15 mouse cellular contexts compared by ENCODE assay signal in genomic region chr3:104672041-104672440, GRCm38 (mm10). TPM values are rescaled to one million over a fixed set of nuclear protein-coding genes. Genes with fewer than 3 reads are reported as not detected.
DNase-seq lines count a peak whose midpoint lies in the region; ATAC-seq and TF ChIP-seq lines count a peak whose summit lies in the region.
"Had no signal": no experiment of that assay in that cellular context is flagged by ENCODE, and none has a peak within 500 bp of the region (broad histone marks: within the 10 kb centered on the region; RNA-seq: fewer than 3 reads in every experiment).

No protein-coding gene starts in this region.

- no peak overlapping the region for H3K4me3 ChIP-seq in kidney, postnatal 0 days (replicated peaks; ENCODE audit: low read depth, low read length)
- H3K4me3 ChIP-seq in bone marrow macrophage, adult 2 months (ENCODE audit: insufficient read depth, low read length) = peak overlapping the region; percentile 15
- H3K4me3 ChIP-seq in macrophage (ENCODE audit: inconsistent target) = no peak overlapping the region
- no peak overlapping the region for H3K4me3 ChIP-seq in intestine, embryonic 15.5 days (replicated peaks)
- H3K4me3 ChIP-seq in gastrocnemius, adult 2 months = no peak overlapping the region
- H3K4me3 ChIP-seq: embryonic facial prominence, embryonic 12.5 days; heart, embryonic 15.5 days; hindbrain, embryonic 12.5 days; limb, embryonic 12.5 days; midbrain, embryonic 10.5 days; myocyte had no signal

- WGBS in kidney, postnatal 0 days = 35% methylated on average over 4 of the region's 4 CpGs
- 38% methylated on average over 4 of the region's 4 CpGs for WGBS in macrophage (ENCODE audit: missing documents)
- WGBS in intestine, embryonic 15.5 days = 56% methylated on average over 4 of the region's 4 CpGs

- peak overlapping the region; percentile 54; the same call in 1 of the 2 replicates for H3K27ac ChIP-seq in kidney, postnatal 0 days
- peak overlapping the region; percentile 95 for H3K27ac ChIP-seq in bone marrow macrophage, adult 2 months (ENCODE audit: insufficient read depth, low read depth, low read length)
- H3K27ac ChIP-seq in macrophage = peak overlapping the region; percentile 13; the same call in 1 of the 2 replicates
- no peak overlapping the region for H3K27ac ChIP-seq in intestine, embryonic 15.5 days
- no peak overlapping the region for H3K27ac ChIP-seq in gastrocnemius, adult 2 months
- H3K27ac ChIP-seq: embryonic facial prominence, embryonic 12.5 days; heart, embryonic 15.5 days; hindbrain, embryonic 12.5 days; midbrain, embryonic 10.5 days had no signal

- H3K36me3 ChIP-seq in kidney, postnatal 0 days (ENCODE audit: insufficient read depth, low read length) = no peaks in the 10 kb centered on the region
- no peaks in the 10 kb centered on the region for H3K36me3 ChIP-seq in macrophage (ENCODE audit: inconsistent target)
- H3K36me3 ChIP-seq in intestine, embryonic 15.5 days = no peaks in the 10 kb centered on the region
- H3K36me3 ChIP-seq: embryonic facial prominence, embryonic 12.5 days; heart, embryonic 15.5 days; hindbrain, embryonic 12.5 days; limb, embryonic 12.5 days; midbrain, embryonic 10.5 days had no signal

- no peaks in the 10 kb centered on the region for H3K27me3 ChIP-seq in kidney, postnatal 0 days (ENCODE audit: insufficient read depth, low read length)
- no peaks in the 10 kb centered on the region for H3K27me3 ChIP-seq in intestine, embryonic 15.5 days (replicated peaks)
- H3K27me3 ChIP-seq: embryonic facial prominence, embryonic 12.5 days; heart, embryonic 15.5 days; hindbrain, embryonic 12.5 days; limb, embryonic 12.5 days had no signal

- ATAC-seq in kidney, postnatal 0 days (replicated peaks; ENCODE audit: low FRiP score, low read depth) = no peak
- ATAC-seq in intestine, embryonic 15.5 days = no peak

- peak; percentile 49 for DNase-seq in kidney, postnatal 0 days (ENCODE audit: low spot score)
- DNase-seq in kidney, postnatal 36 days = no peak
- DNase-seq in MEL-GATA-1-ER (ENCODE audit: extremely low read depth, low read depth) = peak; percentile 64
- no peak for DNase-seq in gastrocnemius, adult 2 months
- DNase-seq: adrenal gland, adult 2 months; kidney, adult 18-20 months had no signal

- TF ChIP-seq POLR2A in bone marrow macrophage, adult 2 months (IDR thresholded peaks at IDR 0.05; ENCODE audit: borderline replicate concordance, low read depth, low read length) = 0 out of 2 replicates have a peak, but pooled peaks have one; percentile 22

- H3K9me3 ChIP-seq in kidney, postnatal 0 days (replicated peaks; ENCODE audit: low read length) = no peaks in the 10 kb centered on the region
- H3K9me3 ChIP-seq in intestine, embryonic 15.5 days = no peaks in the 10 kb centered on the region
- H3K9me3 ChIP-seq: embryonic facial prominence, embryonic 12.5 days; heart, embryonic 15.5 days; hindbrain, embryonic 12.5 days; limb, embryonic 12.5 days; midbrain, embryonic 10.5 days had no signal

- TF ChIP-seq CTCF in kidney, postnatal 0 days (IDR thresholded peaks at IDR 0.05; ENCODE audit: low read depth) = no peak
- TF ChIP-seq CTCF in bone marrow macrophage, adult 2 months (IDR thresholded peaks at IDR 0.05; ENCODE audit: low read depth, low read length) = no peak
- no peak for TF ChIP-seq CTCF in gastrocnemius, adult 2 months (IDR thresholded peaks at IDR 0.05)

- no peaks in the 10 kb centered on the region for H3K79me2 ChIP-seq in macrophage (ENCODE audit: inconsistent target)

- no peak overlapping the region for H3K4me2 ChIP-seq in kidney, postnatal 0 days (ENCODE audit: low read length)
- no peak overlapping the region for H3K4me2 ChIP-seq in intestine, embryonic 15.5 days (replicated peaks)
- H3K4me2 ChIP-seq: embryonic facial prominence, embryonic 12.5 days; heart, embryonic 15.5 days; hindbrain, embryonic 12.5 days; limb, embryonic 12.5 days had no signal

- no peak overlapping the region for H3K9ac ChIP-seq in kidney, postnatal 0 days (ENCODE audit: low read depth, low read length)
- no peak overlapping the region for H3K9ac ChIP-seq in intestine, embryonic 15.5 days
- H3K9ac ChIP-seq: embryonic facial prominence, embryonic 12.5 days; heart, embryonic 15.5 days; hindbrain, embryonic 12.5 days; limb, embryonic 12.5 days had no signal

- H3K4me1 ChIP-seq in kidney, postnatal 0 days (replicated peaks; ENCODE audit: insufficient read depth, low read length) = peaks cover 17% of the 10 kb centered on the region
- H3K4me1 ChIP-seq in bone marrow macrophage, adult 2 months (ENCODE audit: control insufficient read depth, insufficient read depth, low read length) = peaks cover 33% of the 10 kb centered on the region
- H3K4me1 ChIP-seq in intestine, embryonic 15.5 days (replicated peaks) = peaks cover 39% of the 10 kb centered on the region

- intact Hi-C loops in gastrocnemius, adult 2 months (cut with DNase I) = no loop called here

RNA-seq across cellular contexts. Expression of gene Slc16a1, which starts 33.6 kb away (rescaled TPM):
- 39.6 and 43.2 TPM in 2 replicates for polyA plus RNA-seq in kidney, postnatal 0 days (2015; fragmentation: Nextera tagmentation; extraction: Ambion mirVana)
- polyA plus RNA-seq in bone marrow macrophage, adult 2 months (2012; ENCODE audit: insufficient read depth, insufficient read length, missing spikeins) = 2.9 and 3.5 TPM in 2 replicates
- 1 to 10 TPM in 5 of 26 experiments, under 1 TPM in 19, not detected in 2; 0.13 to 3.5 (median 0.58) TPM for total RNA-seq in macrophage (2018; cell fraction: chromatin; rRNA removed)
- 10 to 100 TPM in 1 of 26 experiments, 1 to 10 TPM in 25; 1.5 to 10.7 (median 3.8) TPM for total RNA-seq in macrophage (2018; cell fraction: cytosol; rRNA removed)
- 10 to 100 TPM in 2 of 26 experiments, 1 to 10 TPM in 24; 1.8 to 15.6 (median 4.2) TPM for total RNA-seq in macrophage (2018; cell fraction: nucleus; rRNA removed)
- 3.7 to 13.7 TPM (median 4.0 TPM) in 3 replicates for polyA plus RNA-seq in macrophage (2018)
- 45.7 and 50.0 TPM in 2 replicates for polyA plus RNA-seq in intestine, embryonic 15.5 days (2015; fragmentation: Nextera tagmentation; extraction: Ambion mirVana)
- total RNA-seq in gastrocnemius, adult 2 months (2021) = 10 to 100 TPM; 20.9 to 42.1 TPM

Comparison
In these comparisons a context has a peak if more than half of its experiments do, and no peak if none do; other contexts are left out.
1. DNase-seq: peak in kidney, postnatal 0 days (single experiment) and MEL-GATA-1-ER (single experiment); none in kidney, postnatal 36 days (0 of 2) and gastrocnemius, adult 2 months (single experiment).
2. H3K27ac ChIP-seq: peak in kidney, postnatal 0 days (single experiment), bone marrow macrophage, adult 2 months (single experiment) and macrophage (single experiment); none in intestine, embryonic 15.5 days (single experiment) and gastrocnemius, adult 2 months (single experiment).